In the genomic region with DNA sequence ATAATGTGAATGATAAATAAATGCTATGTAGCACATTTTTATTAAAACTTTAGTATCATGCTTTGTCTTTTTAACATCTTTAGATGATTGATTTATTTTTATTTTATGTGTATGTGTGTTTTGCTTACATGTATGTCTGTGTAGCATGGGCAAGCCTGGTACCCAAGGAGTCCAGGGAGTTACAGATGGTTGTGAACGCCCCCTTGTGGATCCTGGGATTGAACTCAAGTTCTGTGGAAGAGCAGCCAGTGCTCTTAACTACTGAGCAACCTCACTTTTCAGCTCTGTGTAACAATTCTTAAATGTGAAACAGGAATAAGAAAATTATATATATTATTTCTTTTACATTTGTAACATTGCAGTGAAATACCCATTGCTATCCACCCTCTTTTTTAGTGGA, we compare ENCODE assay signal across 14 mouse cellular contexts.
DNase-seq lines count a peak whose midpoint lies in the region; ATAC-seq lines count a peak whose summit lies in the region.
"Had no signal": no experiment of that assay in that cellular context is flagged by ENCODE, and none has a peak within 500 bp of the region (broad histone marks: within the 10 kb centered on the region; RNA-seq: fewer than 3 reads in every experiment).

No protein-coding gene starts in this region.

- H3K9ac ChIP-seq in limb, embryonic 11.5 days (ENCODE audit: low read length): no peak overlapping the region
- H3K9ac ChIP-seq: heart, embryonic 15.5 days; hindbrain, embryonic 14.5 days had no signal

- H3K4me3 ChIP-seq in limb, embryonic 11.5 days (ENCODE audit: low read depth, low read length): no peak overlapping the region
- H3K4me3 ChIP-seq in limb, embryonic 10.5 days: no peak overlapping the region
- H3K4me3 ChIP-seq: heart, embryonic 15.5 days had no signal

- H3K36me3 ChIP-seq in limb, embryonic 11.5 days (ENCODE audit: control insufficient read depth, insufficient read depth, low read length): no peaks in the 10 kb centered on the region
- H3K36me3 ChIP-seq in limb, embryonic 10.5 days: no peaks in the 10 kb centered on the region
- H3K36me3 ChIP-seq: heart, embryonic 15.5 days had no signal

- no peak overlapping the region for H3K27ac ChIP-seq in limb, embryonic 11.5 days (replicated peaks; ENCODE audit: low read depth, low read length)
- no peak overlapping the region for H3K27ac ChIP-seq in limb, embryonic 10.5 days
- H3K27ac ChIP-seq: heart, embryonic 15.5 days; hindbrain, embryonic 14.5 days had no signal

- no peaks in the 10 kb centered on the region for H3K4me1 ChIP-seq in limb, embryonic 11.5 days (ENCODE audit: control insufficient read depth, insufficient read depth, low read length)
- H3K4me1 ChIP-seq in limb, embryonic 10.5 days: no peaks in the 10 kb centered on the region
- H3K4me1 ChIP-seq: heart, embryonic 15.5 days had no signal

- 36% methylated on average over 1 of the region's 1 CpGs for WGBS in limb, embryonic 11.5 days
- 34% methylated on average over 1 of the region's 1 CpGs for WGBS in limb, embryonic 10.5 days

- no peaks in the 10 kb centered on the region for H3K27me3 ChIP-seq in limb, embryonic 11.5 days (ENCODE audit: control insufficient read depth, insufficient read depth, low read length)
- H3K27me3 ChIP-seq in limb, embryonic 10.5 days (ENCODE audit: low read depth, poor library complexity, severe bottlenecking): no peaks in the 10 kb centered on the region
- H3K27me3 ChIP-seq: heart, embryonic 15.5 days had no signal

- H3K4me2 ChIP-seq in limb, embryonic 11.5 days (ENCODE audit: low read depth, severe bottlenecking): no peak overlapping the region
- H3K4me2 ChIP-seq: heart, embryonic 15.5 days; hindbrain, embryonic 14.5 days had no signal

- peak; percentile 20 for DNase-seq in limb, embryonic 11.5 days (ENCODE audit: low spot score)
- DNase-seq in limb, embryonic 10.5 days (ENCODE audit: low spot score): no peak
- DNase-seq in 3T3-L1 (ENCODE audit: low read depth, low spot score) (peak; percentile 10), A20 (ENCODE audit: low read depth, low spot score) (peak; percentile 27)
- DNase-seq in c-Kit-positive CD71-positive TER-119-negative erythroid progenitor cells, embryonic 14.5 days (ENCODE audit: low read depth): peak; percentile 1
- DNase-seq in spleen, postnatal 10 days (ENCODE audit: low spot score in 2 of 2): no peak
- DNase-seq in frontal cortex, postnatal 10 days (ENCODE audit: low spot score in 2 of 2): no peak
- DNase-seq: adrenal gland, adult 8-10 months; left cerebral cortex, postnatal 4 days; thymus, postnatal 36 days had no signal

- H3K9me3 ChIP-seq in limb, embryonic 11.5 days (ENCODE audit: control insufficient read depth, low read length): no peaks in the 10 kb centered on the region
- H3K9me3 ChIP-seq in limb, embryonic 10.5 days (replicated peaks): no peaks in the 10 kb centered on the region
- H3K9me3 ChIP-seq: heart, embryonic 15.5 days had no signal

- no peak for ATAC-seq in limb, embryonic 11.5 days (ENCODE audit: insufficient number of reproducible peaks, low FRiP score, low TSS enrichment, low read depth)
- ATAC-seq: forebrain, embryonic 16.5 days; midbrain, embryonic 16.5 days had no signal

Comparison
In these comparisons a context has a peak if more than half of its experiments do, and no peak if none do; other contexts are left out.
1. DNase-seq: peak in limb, embryonic 11.5 days (single experiment), 3T3-L1 (single experiment), A20 (single experiment) and c-Kit-positive CD71-positive TER-119-negative erythroid progenitor cells, embryonic 14.5 days (single experiment); none in limb, embryonic 10.5 days (single experiment), spleen, postnatal 10 days (0 of 2) and frontal cortex, postnatal 10 days (0 of 2).